Mouse (Mus musculus) heart, adult 9 months (tissue): Measurements from ENCODE around the gene Psen2.
A peak's percentile ranks its signal among the peaks of the same experiment; 100 is the strongest.

Source experiments
- DNase-seq, 2 experiments: peaks; one replicate each; pipeline ENCODE4 v3.0.0; 2022; ENCODE audit warnings: low spot score in 2 of 2

Gene Psen2

DNA sequence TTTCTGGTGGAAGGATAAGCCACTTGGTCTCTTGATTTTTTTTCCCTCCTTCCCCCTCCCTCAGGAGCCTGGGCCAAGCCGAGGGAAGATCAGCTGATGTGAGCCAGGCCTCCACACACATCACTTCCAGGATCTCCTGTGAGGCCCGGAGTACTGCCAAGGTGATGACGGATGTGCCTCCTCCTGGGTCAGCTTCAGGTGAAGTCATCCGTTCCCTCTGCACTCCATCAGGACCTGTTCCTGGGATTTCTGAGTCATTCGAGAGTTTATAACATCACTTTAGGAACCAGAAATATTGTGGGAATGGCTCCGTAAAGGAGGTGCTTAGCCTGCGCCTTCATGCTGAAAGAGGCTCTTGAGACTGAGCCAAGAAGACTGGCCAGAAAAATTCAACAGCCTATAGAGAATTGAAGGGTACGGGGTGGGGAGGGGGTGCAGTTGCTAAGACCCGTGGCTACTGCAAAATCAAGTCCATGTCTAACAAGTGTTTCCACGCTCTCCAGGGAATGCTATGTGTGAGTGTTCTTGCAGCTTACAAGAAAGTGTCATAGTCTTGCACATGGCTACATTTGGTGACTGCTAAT lies 11.6 kb upstream of the Psen2 start:
- peak; percentile 39 to 61 for DNase-seq

GRCm38 (mm10) chr1:180269033-180269432 lies 5.8 kb upstream of the Psen2 start:
- DNase-seq: no peak

DNA sequence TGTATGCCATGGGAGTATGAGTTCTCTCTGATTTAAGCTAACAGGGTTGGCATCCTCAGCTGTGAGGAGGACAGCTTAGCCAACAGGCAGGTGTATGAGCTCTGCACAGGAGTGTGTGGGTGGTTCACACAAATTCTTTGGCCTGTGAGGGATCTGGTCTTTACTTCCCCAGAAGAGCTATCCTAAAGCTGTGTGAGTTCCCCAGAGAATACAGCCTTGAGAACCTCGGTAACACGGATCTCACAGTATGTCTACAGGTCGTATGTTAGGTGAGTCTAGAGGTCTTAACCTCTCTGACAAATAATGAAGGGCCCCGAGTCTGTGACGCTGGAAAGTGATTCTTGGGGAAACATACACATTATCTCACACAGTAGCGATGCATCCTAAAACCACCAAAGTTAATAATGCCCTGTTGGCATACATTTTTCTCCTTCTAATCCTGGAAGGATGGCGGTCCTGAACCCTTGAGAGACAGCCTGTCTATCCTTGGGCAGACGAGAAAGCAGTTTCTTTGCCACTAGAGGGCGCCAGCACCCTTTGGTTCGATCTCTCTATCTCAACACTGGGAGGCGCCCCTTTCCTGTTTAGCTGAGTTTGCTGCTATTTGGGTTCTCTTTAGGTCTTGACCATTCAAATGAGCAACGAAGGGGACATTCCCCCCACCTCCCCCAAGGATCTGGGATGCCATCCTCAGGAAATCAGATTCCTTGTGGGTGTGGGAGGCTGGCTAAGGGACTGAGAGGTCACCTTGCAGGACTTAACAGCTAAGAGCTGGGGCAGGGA lies 5.2 kb upstream of the Psen2 start:
- DNase-seq: peak; percentile 78 to 93

DNA sequence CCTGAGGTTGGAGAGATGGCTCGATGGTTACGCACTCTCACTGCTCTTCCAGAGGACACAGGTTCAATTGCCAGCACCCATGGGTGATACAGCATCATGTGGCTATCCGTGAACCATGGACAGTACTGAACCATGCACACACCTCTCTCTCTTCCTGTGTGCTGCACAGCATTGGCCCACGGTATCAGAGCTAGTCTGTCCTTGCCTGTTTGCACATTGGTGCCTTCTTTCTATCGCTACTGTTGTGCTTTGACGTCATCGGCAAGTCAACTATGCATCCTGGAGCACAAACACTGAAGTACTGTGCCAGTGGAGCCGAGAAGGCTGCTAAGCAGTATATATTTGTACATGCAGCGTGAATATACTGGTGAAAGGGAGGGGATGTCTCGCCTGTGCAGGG lies 3.9 kb upstream of the Psen2 start:
- DNase-seq: no peak

DNA sequence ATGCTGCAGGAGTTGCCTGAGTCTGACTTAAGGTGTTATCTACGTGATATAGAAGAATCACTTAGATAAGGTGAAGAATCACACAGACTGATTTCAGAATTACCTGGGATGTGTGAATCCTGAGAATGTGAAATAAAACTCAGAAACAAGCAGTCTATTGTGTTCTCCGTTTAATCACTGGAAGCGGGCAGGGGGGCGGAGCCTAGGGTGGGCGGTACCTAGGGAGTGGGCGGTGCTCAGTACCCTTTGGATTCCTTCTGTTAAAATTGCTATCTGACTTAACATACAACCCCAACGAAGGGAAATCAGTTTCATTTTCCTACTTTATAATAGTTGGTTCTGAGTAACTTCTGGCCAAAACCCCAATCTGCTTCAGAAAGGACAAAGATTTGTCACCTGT lies 2.2 kb upstream of the Psen2 start:
- peak in 1 of 2 experiments; percentile 44 for DNase-seq

DNA sequence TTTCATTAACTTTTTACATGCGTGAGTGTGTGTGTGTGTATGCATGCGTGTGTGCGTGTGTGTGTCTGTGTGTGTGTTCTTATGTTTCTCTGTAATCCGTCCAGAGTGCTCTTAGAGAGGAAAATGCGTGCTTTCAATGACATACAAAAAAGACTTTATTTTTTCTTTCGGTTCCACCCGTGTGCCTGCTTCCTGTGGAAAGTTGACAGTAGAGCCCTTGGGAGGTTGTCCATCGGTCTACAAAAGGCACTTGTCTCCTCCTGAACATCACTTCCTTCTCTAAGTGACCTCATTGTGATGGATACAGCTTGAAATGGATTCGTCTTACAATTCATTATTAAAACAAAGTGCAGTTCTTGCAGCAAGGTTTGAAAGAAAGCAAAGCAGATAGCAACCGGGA lies 1.6 kb upstream of the Psen2 start:
- DNase-seq: no peak

- no peak for DNase-seq
Observed at GRCm38 (mm10) chr1:180264389-180264788, 1.2 kb upstream of the Psen2 start.

DNA sequence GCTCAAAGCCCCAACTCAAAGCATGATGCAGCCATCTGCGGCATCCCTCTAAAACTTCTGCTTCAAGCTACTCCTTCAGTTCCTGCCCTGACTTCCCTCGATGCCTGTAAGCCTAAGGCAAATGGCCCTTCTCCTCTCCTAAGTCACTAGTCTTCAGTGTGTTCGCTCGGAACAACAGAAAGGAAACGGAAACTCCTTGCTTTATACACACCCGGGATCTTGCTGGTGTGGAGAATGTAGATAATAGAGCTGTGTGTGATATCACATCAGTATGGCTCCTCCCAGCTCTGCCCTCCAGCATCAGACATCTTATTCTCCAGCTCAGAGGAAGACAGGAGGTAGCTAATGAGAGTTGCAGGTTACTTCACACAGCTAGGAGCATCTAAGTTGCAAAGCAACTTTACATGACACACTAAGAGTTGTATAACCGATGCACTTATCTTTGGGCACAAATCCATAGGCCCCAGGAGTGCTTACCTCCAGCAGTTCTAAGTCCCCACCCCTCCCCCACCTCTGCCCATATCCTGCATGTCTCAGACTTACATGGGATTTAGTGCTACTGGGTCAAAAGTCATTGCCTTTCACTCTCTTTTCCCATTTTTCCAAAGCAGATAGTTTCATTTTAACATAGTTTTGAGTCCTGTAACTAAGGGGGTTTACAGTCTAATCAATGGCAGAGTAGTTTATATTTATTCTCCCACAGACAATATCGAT lies 1.2 kb downstream of the Psen2 start:
- DNase-seq: no peak

DNA sequence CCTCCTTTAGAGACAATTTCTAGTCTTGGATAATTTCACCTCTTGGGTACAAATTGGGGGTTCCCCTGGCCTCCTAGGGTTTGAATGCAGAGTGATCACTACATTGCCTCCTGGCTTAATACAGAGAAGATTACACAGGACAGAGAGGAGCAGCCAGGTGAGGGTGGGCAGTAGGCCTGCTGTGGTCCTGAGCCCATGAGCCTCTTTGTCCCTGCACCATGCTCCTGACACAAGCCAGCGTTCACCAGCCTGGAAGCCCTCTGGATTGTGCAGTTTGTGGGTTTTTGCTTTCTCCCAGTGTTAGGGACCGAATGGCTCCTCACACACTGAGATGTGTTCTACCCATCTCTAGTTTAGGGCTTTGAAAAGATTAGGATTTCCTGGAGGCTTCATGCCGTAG lies 1.8 kb downstream of the Psen2 start:
- DNase-seq: no peak

DNA sequence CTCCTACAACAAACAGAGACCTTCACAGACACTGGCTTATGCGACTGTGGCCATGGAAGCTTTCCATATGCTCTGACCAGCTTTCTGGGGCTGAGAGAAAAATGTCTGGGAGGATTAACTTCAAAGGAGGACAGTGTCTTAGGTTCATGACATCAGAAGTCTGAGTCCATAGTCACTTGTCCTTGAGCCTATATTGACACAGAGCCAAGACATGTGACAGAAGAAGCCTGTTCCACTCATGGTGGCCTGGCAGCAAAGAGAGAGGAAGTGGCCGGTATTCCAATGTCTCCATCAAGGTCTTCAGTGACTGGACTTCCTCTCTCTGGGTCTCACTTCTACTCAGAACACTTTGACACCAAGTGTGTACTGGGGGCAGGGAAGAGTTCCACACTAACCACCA lies 2.4 kb downstream of the Psen2 start:
- no peak for DNase-seq

DNA sequence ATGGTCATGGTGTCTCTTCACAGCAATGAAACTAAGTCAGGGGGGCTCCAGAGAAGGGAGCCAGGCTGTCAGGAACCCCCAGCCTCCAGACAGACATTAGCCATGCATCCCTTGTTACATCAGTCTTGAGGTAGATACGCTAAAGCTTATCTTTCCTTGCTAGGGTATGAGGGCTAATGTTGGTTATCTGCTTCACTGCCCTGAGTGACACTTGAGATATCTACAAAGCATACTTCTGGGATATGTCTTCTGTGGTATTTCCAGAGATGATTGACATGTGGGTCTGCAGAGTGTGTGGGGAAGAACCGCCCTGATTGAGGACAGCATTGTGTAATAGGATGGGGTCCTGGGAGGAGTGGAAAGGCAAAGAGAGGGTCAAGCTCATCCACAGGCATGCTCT lies 3.5 kb downstream of the Psen2 start:
- DNase-seq: no peak

DNA sequence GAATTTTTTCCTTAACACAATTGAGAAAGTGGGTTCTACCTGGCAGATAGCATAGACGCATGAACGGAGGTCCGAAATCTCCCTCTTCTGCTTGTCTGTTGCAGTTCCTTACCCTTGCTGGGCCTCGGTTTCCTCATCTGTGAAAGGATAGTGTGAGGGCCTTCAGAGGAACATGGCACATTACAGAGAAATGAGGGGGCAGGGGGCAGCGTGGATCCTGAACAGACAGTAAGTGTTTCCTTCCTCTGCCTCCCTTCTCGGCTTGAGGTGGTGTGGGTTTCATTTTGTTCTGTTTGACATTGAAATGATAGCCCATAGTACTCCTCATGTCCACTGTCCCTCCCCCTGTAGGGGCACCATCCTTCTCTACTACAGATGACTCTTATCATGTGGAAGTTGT lies 5.8 kb downstream of the Psen2 start:
- no peak for DNase-seq

GRCm38 (mm10) chr1:180256866-180257265 lies 6.4 kb downstream of the Psen2 start:
- no peak for DNase-seq

- peak; percentile 91 to 94 for DNase-seq
Observed at GRCm38 (mm10) chr1:180256138-180256674, 7.0 kb downstream of the Psen2 start.

DNA sequence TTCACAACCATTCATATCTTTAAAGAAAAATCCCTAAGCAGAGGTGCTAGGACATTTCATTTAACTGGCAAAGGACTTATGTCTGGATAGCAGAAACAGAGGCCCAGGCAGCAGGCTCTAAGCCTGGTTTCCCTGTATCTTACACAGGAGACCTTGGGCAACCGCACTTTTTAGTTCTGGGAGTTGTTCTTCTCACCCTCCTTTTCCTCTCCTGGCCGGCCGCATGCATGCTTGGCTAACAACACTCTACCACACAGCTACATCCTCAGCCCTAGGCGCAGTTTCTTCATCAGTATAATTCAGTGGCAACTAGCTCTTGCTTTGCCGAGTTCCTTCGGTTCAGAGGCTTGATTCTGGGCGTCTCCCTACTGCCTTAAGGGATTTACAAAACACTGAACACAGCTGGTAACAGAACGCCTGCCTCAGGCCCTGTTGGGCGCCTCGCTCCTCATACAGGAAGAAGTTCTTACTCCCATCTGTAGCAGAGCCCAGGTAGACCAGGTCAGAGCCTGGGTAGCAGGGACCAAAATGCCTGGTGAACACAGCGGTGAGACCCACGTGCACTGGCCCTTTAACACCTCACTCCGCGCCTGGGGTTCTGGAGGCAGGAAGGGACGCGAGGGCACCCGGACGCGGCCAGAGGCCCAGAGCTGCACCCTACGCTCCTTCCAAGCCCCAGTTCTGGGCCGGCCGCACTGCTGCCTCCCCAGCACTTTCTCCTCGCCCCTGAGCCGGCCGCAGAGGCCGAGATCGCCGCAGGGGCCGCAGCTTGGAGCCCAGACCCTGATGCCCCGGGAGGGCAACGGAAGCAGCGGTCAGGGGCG lies 7.7 kb downstream of the Psen2 start:
- DNase-seq: peak; percentile 52 to 53

DNA sequence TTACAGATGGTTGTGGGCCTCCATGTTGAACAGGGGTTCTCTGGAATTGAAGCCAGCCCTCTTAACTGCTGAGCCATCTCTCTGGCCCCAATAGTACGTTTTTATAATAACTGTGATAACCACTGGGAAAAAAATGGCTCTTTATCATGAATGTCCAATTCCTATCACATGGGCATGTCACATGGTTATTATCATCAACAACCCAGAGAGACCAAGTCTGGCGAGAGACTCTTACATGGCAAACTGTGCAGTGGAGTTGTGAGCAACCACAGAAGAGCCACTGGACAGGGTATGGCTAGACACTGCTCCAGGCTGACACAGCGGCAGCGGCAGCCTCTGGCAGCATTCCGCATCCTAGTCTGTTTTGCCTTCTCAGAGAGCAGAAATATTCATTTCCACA lies 8.9 kb downstream of the Psen2 start:
- DNase-seq: no peak

DNA sequence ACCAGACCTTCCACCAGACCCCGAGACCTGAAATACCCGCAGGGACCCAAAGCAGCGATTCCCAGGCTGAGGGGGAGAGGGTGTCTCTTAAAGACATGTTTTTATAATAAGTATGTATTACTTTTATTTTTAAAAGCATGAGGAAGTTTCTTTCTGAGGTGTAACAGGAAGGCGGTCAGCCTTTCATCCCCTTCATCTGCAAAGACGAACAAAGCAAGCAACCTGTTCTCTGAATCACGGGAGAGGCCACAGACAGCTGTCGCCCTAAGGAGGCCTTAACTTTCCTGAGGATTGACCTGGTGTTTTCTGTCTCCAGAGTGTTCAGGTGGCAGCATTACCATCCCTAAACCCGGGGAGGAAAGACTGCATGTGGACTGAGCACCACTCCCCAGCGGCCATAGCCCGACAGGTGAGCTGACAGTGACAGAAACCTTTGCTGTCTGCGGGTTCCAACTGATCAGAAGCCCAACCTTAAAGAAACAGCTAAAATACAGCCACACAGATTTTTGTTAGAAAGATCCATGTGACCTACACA lies 10.5 kb downstream of the Psen2 start:
- DNase-seq: no peak

- DNase-seq: no peak
Observed at GRCm38 (mm10) chr1:180251176-180252048, 11.8 kb downstream of the Psen2 start.

GRCm38 (mm10) chr1:180250441-180250830 lies 12.8 kb downstream of the Psen2 start:
- DNase-seq: peak in 1 of 2 experiments; percentile 60

GRCm38 (mm10) chr1:180249666-180250440 lies 13.4 kb downstream of the Psen2 start:
- peak; percentile 84 to 87 for DNase-seq
